In the genomic region with DNA sequence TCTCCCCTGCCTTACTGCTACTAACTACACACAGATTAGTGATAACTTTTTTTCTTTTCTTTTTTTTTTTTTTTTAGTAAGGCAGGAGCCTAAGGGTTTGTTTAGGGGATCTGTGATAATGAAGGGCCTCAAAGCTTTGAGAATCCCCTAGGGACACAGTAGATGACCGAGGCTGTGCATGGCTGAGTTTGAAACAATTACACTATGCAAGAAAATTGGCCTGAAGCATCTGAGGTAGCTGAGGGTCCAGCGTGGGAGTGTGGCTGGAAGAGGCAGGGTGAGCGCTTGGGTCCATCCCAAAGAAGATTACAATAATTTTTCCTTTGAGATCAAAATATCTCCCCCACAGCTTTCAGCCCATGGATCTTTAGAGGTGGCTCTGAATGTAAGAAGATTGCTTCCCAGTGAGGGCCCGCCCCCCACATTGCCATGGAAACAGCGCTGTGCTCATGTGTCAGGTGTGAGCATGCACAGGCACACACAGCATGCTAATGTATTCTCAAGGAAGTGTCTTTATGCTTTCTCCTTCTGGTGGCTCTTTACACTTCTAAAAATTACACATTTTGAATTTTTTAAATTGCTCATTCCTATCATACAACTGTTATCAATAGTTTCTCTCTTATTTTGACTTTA, we compare ENCODE assay signal across 10 mouse cellular contexts. TPM values are rescaled to one million over a fixed set of nuclear protein-coding genes. Genes with fewer than 3 reads are reported as not detected.
DNase-seq lines count a peak whose midpoint lies in the region; ATAC-seq and TF ChIP-seq lines count a peak whose summit lies in the region.
"Had no signal": no experiment of that assay in that cellular context is flagged by ENCODE, and none has a peak within 500 bp of the region (broad histone marks: within the 10 kb centered on the region; RNA-seq: fewer than 3 reads in every experiment).

No protein-coding gene starts in this region.

- H3K27ac ChIP-seq in hindbrain, postnatal 0 days: no peak overlapping the region
- peak overlapping the region; percentile 81 for H3K27ac ChIP-seq in midbrain, embryonic 14.5 days (replicated peaks; ENCODE audit: low read depth, low read length)
- H3K27ac ChIP-seq in intestine, postnatal 0 days (ENCODE audit: low read depth, low read length): no peak overlapping the region

- 31% methylated on average over 5 of the region's 5 CpGs for whole genome bisulfite sequencing in hindbrain, postnatal 0 days
- 16% methylated on average over 5 of the region's 5 CpGs for WGBS in midbrain, embryonic 14.5 days
- WGBS in intestine, postnatal 0 days: 76% methylated on average over 5 of the region's 5 CpGs

- DNase-seq in kidney, postnatal 4 days: peak; percentile 17 to 44
- DNase-seq in kidney, adult 11 months: no peak
- peak; percentile 72 for DNase-seq in hindbrain, postnatal 0 days (ENCODE audit: low spot score)
- DNase-seq in midbrain, embryonic 14.5 days: peak; percentile 89
- DNase-seq in thymus, postnatal 14 days: peak; percentile 85
- no peak for DNase-seq in urinary bladder, adult 2 months (ENCODE audit: low spot score)
- no peak for DNase-seq in retina, postnatal 1 day
- DNase-seq: adrenal gland, postnatal 14 days; kidney, postnatal 25 days had no signal

- no peak for TF ChIP-seq CTCF in hindbrain, postnatal 0 days (IDR thresholded peaks at IDR 0.05; ENCODE audit: low read depth)
- TF ChIP-seq CTCF in intestine, postnatal 0 days (IDR thresholded peaks at IDR 0.05; ENCODE audit: low read depth): no peak

- no peaks in the 10 kb centered on the region for H3K27me3 ChIP-seq in hindbrain, postnatal 0 days (ENCODE audit: insufficient read depth, low read length)
- H3K27me3 ChIP-seq in midbrain, embryonic 14.5 days (ENCODE audit: control insufficient read depth, insufficient read depth, low read length): no peaks in the 10 kb centered on the region
- H3K27me3 ChIP-seq in intestine, postnatal 0 days (replicated peaks; ENCODE audit: control insufficient read depth, insufficient read depth, low read length): no peaks in the 10 kb centered on the region

- no peaks in the 10 kb centered on the region for H3K4me1 ChIP-seq in hindbrain, postnatal 0 days (ENCODE audit: insufficient read depth, low read length)
- peaks cover 8% of the 10 kb centered on the region for H3K4me1 ChIP-seq in midbrain, embryonic 14.5 days (ENCODE audit: control insufficient read depth, insufficient read depth, low read length)
- peaks cover 5% of the 10 kb centered on the region for H3K4me1 ChIP-seq in intestine, postnatal 0 days (replicated peaks; ENCODE audit: control insufficient read depth, insufficient read depth, low read length)

- H3K36me3 ChIP-seq in hindbrain, postnatal 0 days (ENCODE audit: insufficient read depth, low read length): no peaks in the 10 kb centered on the region
- H3K36me3 ChIP-seq in midbrain, embryonic 14.5 days (ENCODE audit: control insufficient read depth, insufficient read depth, low read length): no peaks in the 10 kb centered on the region
- H3K36me3 ChIP-seq in intestine, postnatal 0 days (ENCODE audit: control insufficient read depth, insufficient read depth): no peaks in the 10 kb centered on the region

- ATAC-seq in hindbrain, postnatal 0 days: peak; percentile 86
- peak; percentile 87 for ATAC-seq in midbrain, embryonic 14.5 days (ENCODE audit: low FRiP score, low TSS enrichment)
- ATAC-seq in intestine, postnatal 0 days: no peak

- H3K4me2 ChIP-seq in hindbrain, postnatal 0 days (ENCODE audit: low read depth, low read length): no peak overlapping the region
- H3K4me2 ChIP-seq in midbrain, embryonic 14.5 days (ENCODE audit: low read length): peak overlapping the region; percentile 32
- no peak overlapping the region for H3K4me2 ChIP-seq in intestine, postnatal 0 days (replicated peaks; ENCODE audit: low read depth)

- H3K9ac ChIP-seq in hindbrain, postnatal 0 days (replicated peaks; ENCODE audit: low read length): no peak overlapping the region
- H3K9ac ChIP-seq in midbrain, embryonic 14.5 days (replicated peaks; ENCODE audit: low read length): no peak overlapping the region
- H3K9ac ChIP-seq in intestine, postnatal 0 days (ENCODE audit: low read depth, low read length): no peak overlapping the region

- no peaks in the 10 kb centered on the region for H3K9me3 ChIP-seq in hindbrain, postnatal 0 days (ENCODE audit: low read length)
- H3K9me3 ChIP-seq in midbrain, embryonic 14.5 days (ENCODE audit: control insufficient read depth, low read length): no peaks in the 10 kb centered on the region
- no peaks in the 10 kb centered on the region for H3K9me3 ChIP-seq in intestine, postnatal 0 days (ENCODE audit: control insufficient read depth)

- H3K4me3 ChIP-seq in hindbrain, postnatal 0 days (ENCODE audit: low read length): no peak overlapping the region
- H3K4me3 ChIP-seq in midbrain, embryonic 14.5 days (replicated peaks; ENCODE audit: low read depth, low read length): no peak overlapping the region
- no peak overlapping the region for H3K4me3 ChIP-seq in intestine, postnatal 0 days (ENCODE audit: low read depth, low read length)

RNA-seq across cellular contexts. Expression of gene Znrf2, which starts 31.5 kb away (rescaled TPM):
- total RNA-seq in hindbrain, postnatal 0 days (2014; rRNA removed): 45.9 and 50.0 TPM in 2 replicates
- polyA plus RNA-seq in hindbrain, postnatal 0 days (2015; fragmentation: Nextera tagmentation; extraction: Ambion mirVana): 5.9 and 7.0 TPM in 2 replicates
- 8.8 and 11.6 TPM in 2 replicates for polyA plus RNA-seq in midbrain, embryonic 14.5 days (2014; fragmentation: Nextera tagmentation; extraction: Ambion mirVana)
- polyA plus RNA-seq in urinary bladder, adult 2 months (2012; rRNA removed): 10.4 and 12.0 TPM in 2 replicates
- 7.8 and 8.5 TPM in 2 replicates for polyA plus RNA-seq in intestine, postnatal 0 days (2015; fragmentation: Nextera tagmentation; extraction: Ambion mirVana)

Comparison
In these comparisons a context has a peak if more than half of its experiments do, and no peak if none do; other contexts are left out.
1. DNase-seq: peak in kidney, postnatal 4 days (2 of 2), hindbrain, postnatal 0 days (single experiment), midbrain, embryonic 14.5 days (single experiment) and thymus, postnatal 14 days (single experiment); none in kidney, adult 11 months (single experiment), urinary bladder, adult 2 months (single experiment) and retina, postnatal 1 day (single experiment).